ENCODE assay signal across 25 mouse cellular contexts in the genomic region with DNA sequence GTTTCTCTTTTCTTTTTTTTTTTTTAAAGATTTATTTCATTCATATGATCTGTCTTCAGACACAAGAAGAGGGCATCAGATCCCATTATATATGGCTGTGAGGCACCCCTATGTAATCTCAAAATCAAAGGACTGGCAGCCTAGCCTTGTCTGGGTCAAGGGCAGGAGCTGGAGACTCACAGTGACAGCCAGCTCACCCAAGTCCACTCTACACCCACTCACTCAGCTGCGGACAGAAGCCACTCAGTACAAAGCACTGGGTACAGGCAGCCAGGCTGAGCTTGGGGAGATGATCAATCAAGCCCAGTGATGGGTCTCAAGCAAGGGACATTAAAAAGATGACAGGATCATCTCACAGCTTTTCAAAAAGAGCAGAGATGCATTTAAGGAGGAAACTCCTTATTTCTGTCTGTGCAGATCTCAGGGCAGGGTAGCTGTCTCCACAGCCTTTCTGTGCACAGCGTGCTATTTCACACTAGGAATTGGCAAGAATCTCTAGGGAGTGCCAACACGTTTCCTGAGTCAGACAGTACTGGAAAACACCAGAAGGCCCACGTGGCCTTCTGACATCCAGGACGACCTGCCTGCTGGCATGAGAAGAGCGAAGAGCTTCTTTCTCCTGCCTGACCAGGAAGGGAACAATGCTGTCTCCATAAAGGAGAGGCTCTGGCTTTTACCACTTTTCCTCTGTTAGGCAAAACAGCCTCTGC. TPM values are rescaled to one million over a fixed set of nuclear protein-coding genes. Genes with fewer than 3 reads are reported as not detected.
DNase-seq lines count a peak whose midpoint lies in the region; ATAC-seq lines count a peak whose summit lies in the region.
"Had no signal": no experiment of that assay in that cellular context is flagged by ENCODE, and none has a peak within 500 bp of the region (broad histone marks: within the 10 kb centered on the region; RNA-seq: fewer than 3 reads in every experiment).

No protein-coding gene starts in this region.

- no peaks in the 10 kb centered on the region for H3K4me1 ChIP-seq in kidney, embryonic 15.5 days
- H3K4me1 ChIP-seq: embryonic facial prominence, embryonic 12.5 days; liver, embryonic 12.5 days; midbrain, embryonic 12.5 days; neural tube, embryonic 12.5 days had no signal

- WGBS in kidney, embryonic 15.5 days = 82% methylated on average over 6 of the region's 6 CpGs

- H3K27me3 ChIP-seq in kidney, embryonic 15.5 days = no peaks in the 10 kb centered on the region
- H3K27me3 ChIP-seq: embryonic facial prominence, embryonic 12.5 days; forebrain, embryonic 15.5 days; liver, embryonic 12.5 days; midbrain, embryonic 12.5 days; neural tube, embryonic 12.5 days had no signal

- H3K4me2 ChIP-seq in kidney, embryonic 15.5 days = no peak overlapping the region
- H3K4me2 ChIP-seq: embryonic facial prominence, embryonic 12.5 days; forebrain, embryonic 15.5 days; heart, embryonic 11.5 days; liver, embryonic 12.5 days; midbrain, embryonic 12.5 days; neural tube, embryonic 12.5 days had no signal

- H3K36me3 ChIP-seq in kidney, embryonic 15.5 days = peaks cover 95% of the 10 kb centered on the region

- ATAC-seq in frontal cortex, adult (ENCODE audit: low TSS enrichment) = peak; percentile 39; the same call in 1 of the 2 replicates
- no peak for ATAC-seq in kidney, embryonic 15.5 days (replicated peaks; ENCODE audit: low FRiP score)
- ATAC-seq: forebrain, embryonic 15.5 days; hindbrain, embryonic 16.5 days; liver, embryonic 12.5 days; liver, postnatal 0 days had no signal

- intact Hi-C loops in heart, postnatal 25 days (cut with DNase I) = no loop called here

- H3K4me3 ChIP-seq in kidney, embryonic 15.5 days (replicated peaks) = no peak overlapping the region
- H3K4me3 ChIP-seq: embryonic facial prominence, embryonic 12.5 days; forebrain, embryonic 15.5 days; liver, embryonic 12.5 days; midbrain, embryonic 12.5 days; myocyte; neural tube, embryonic 12.5 days had no signal

- no peaks in the 10 kb centered on the region for H3K9me3 ChIP-seq in kidney, embryonic 15.5 days (replicated peaks)
- H3K9me3 ChIP-seq: embryonic facial prominence, embryonic 12.5 days; forebrain, embryonic 15.5 days; liver, embryonic 12.5 days; midbrain, embryonic 12.5 days; neural tube, embryonic 12.5 days had no signal

- no peak overlapping the region for H3K9ac ChIP-seq in kidney, embryonic 15.5 days
- H3K9ac ChIP-seq: embryonic facial prominence, embryonic 12.5 days; forebrain, embryonic 15.5 days; liver, embryonic 12.5 days; liver, postnatal 0 days; midbrain, embryonic 12.5 days; neural tube, embryonic 12.5 days had no signal

- H3K27ac ChIP-seq in kidney, embryonic 15.5 days = no peak overlapping the region
- H3K27ac ChIP-seq: embryonic facial prominence, embryonic 12.5 days; forebrain, embryonic 15.5 days; liver, embryonic 12.5 days; midbrain, embryonic 12.5 days; neural tube, embryonic 12.5 days had no signal

- no peak for DNase-seq in frontal cortex, postnatal 36 days (ENCODE audit: low spot score in 2 of 2)
- peak; percentile 34 for DNase-seq in heart, adult 8-10 months (ENCODE audit: low spot score)
- no peak for DNase-seq in heart, postnatal 25 days (ENCODE audit: low spot score)
- peak; percentile 26 for DNase-seq in adrenal gland, adult 8-10 months
- DNase-seq in brain, adult 2 months (ENCODE audit: low read depth, low spot score) = peak; percentile 57
- DNase-seq: cerebellum, adult 11 months; cerebellum, adult 9-11 months; embryo, embryonic 11 days; gastrocnemius, postnatal 36 days; kidney, adult 18-20 months; kidney, postnatal 36 days; layer of hippocampus, postnatal 36 days; left cerebral cortex, postnatal 4 days; liver, postnatal 0 days; lung, postnatal 36 days had no signal

RNA-seq across cellular contexts. Expression of gene Ankrd10, which starts 21.3 kb away (rescaled TPM):
- 10 to 100 TPM; 17.1 to 25.6 (median 19.4) TPM for total RNA-seq in heart, adult 8-10 months (2022)
- total RNA-seq in heart, postnatal 25 days (2021) = 10 to 100 TPM; 24.4 to 25.4 TPM
- total RNA-seq in adrenal gland, adult 8-10 months (2022) = 10 to 100 TPM; 50.9 to 93.7 (median 66.6) TPM
- polyA plus RNA-seq in kidney, embryonic 15.5 days (2015; fragmentation: Nextera tagmentation; extraction: Ambion mirVana) = 98.7 and 99.4 TPM in 2 replicates

RNA-seq across cellular contexts. Expression of gene Ing1, which starts 58.9 kb away (rescaled TPM):
- total RNA-seq in heart, adult 8-10 months (2022) = 10 to 100 TPM; 15.9 to 24.4 (median 19.9) TPM
- total RNA-seq in heart, postnatal 25 days (2021) = 10 to 100 TPM; 22.7 TPM
- total RNA-seq in adrenal gland, adult 8-10 months (2022) = 10 to 100 TPM; 34.0 to 42.5 (median 36.9) TPM
- polyA plus RNA-seq in kidney, embryonic 15.5 days (2015; fragmentation: Nextera tagmentation; extraction: Ambion mirVana) = 35.7 and 36.9 TPM in 2 replicates

Comparison
In these comparisons a context has a peak if more than half of its experiments do, and no peak if none do; other contexts are left out.
1. DNase-seq: peak in heart, adult 8-10 months (single experiment), adrenal gland, adult 8-10 months (single experiment) and brain, adult 2 months (single experiment); none in frontal cortex, postnatal 36 days (0 of 2) and heart, postnatal 25 days (single experiment).